Mouse (Mus musculus): ENCODE results near the gene Sox6.

The Sox6 gene

DNA sequence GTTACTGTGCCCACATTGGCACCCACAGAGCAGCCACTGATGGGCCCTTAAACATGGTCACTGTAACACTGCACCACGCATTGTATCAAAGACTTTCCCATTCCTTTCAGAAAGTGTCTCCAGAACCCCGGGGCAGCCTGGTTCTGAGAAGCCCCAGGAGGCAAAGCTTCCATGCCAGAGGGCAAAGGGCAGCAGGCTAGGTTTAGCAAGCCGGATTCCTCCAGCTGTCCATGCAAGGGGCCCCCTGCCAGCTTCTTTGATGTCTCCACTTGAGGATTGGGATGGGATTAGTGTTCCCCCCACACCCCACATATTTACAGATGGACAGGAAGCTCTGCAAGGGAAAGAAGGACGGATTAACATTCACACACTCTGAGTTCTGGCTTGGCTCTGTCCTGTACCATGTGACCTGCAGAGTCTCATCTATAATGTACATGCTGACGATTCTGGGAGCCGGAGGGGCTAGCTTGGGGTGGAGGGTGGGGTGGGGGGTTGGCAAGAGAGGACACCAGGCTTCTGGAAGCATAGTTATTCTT lies 592.0 kb downstream of the Sox6 start:
- DNase-seq (ENCODE audit: extremely low spot score, low spot score), result no peak

DNA sequence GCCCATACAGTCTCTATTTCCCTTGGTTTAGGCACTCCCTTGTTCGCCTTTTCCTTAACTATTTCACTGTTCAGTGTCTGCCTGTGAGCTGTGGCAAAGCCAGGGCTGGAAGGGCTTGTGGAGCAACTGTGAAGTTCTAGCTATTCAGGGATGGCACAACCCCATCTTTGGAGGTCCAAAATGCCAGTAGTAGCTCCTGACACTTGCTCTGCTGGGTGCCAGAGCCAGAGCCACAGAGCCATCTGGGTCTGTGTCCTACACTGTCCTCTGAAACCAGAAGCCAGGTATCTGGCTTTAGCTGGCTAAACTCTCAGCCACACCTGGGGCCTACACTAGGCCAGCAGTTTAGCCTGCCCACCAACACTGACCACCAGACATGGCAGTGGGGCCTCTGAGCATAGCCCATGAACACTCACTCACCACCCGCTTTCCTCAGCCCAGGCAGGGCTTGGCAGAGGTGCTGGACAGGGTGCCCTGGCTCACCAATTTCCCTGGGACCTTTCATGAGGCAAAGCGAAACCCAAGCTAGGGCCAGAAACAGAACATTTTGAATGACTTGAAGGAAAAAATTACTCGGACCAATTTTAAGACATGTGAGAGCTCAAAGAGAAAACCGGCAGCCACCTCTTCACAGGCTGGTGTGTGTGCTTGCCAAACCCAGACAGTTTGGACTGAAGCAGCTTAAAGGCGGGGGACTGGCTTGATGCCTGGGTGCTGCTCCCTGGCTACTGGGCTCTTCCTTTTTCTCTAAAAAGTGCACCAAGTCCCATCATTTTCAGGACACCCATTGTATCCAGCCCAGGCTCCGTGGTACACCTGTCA lies 612.2 kb downstream of the Sox6 start:
- no peak for DNase-seq (ENCODE audit: extremely low spot score, low spot score)

DNA sequence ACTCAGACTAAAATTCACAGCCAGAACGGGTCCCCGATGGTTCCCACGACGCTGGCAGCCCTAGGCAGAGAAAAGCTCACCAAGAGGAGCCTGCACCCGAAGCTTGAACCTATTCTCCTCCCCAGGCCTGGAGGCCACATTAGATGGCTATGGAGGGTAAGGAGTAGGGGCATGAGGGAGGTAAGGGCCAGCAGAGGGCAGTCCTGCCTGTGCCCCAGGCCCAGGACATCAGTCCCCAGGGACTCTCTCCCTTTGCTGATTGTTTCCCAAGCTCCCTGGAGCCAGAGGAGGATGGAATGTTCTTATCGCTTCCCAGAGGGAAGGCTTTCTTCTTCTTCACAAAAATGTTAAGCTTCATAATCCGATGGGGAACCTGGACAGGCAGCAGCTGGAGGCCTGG lies 615.8 kb downstream of the Sox6 start:
- no peak for DNase-seq (ENCODE audit: extremely low spot score, low spot score)

DNA sequence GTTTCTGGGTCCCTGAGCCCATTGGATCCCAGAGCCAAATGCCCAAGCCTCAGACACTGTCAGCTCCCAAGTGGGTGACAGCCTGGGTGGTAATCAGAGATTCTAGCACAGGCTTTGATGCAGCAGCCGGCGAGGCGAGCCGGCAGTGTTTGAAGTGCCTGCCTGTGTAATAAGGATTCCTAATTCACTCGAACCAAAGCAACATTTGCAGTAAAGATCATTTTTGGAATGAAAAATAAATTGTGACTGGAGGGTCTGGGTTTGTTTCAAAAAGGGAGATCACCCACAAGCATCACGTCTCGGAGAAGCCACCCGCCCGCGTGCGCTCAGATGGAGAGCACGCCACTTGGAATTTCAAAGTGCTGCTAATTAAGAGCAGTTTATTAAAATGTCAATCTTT lies 617.6 kb downstream of the Sox6 start:
- no peak for DNase-seq (ENCODE audit: extremely low spot score, low spot score)
